Mouse (Mus musculus) thymus, postnatal 25 days (tissue): Measurements from ENCODE around the gene Capn8.

Experiments used
- DNase-seq: peaks from one replicate; pipeline ENCODE4 v3.0.0; 2022

Gene Capn8

GRCm38 (mm10) chr1:182564408-182565120, at the start of gene Capn8:
Gene Capn8, plus strand, starts transcription at chr1:182565007.
- DNase-seq, result peak; percentile 11

GRCm38 (mm10) chr1:182516758-182517676, 47.8 kb upstream of the Capn8 start, which contains the start of gene Capn2:
Gene Capn2, minus strand, starts transcription at chr1:182517608.
- peak; percentile 87 for DNase-seq

- no peak for DNase-seq
These were observed 47.2 kb upstream of the Capn8 start for GRCm38 (mm10) chr1:182517677-182518011.

- no peak for DNase-seq
These were observed 46.6 kb upstream of the Capn8 start for GRCm38 (mm10) chr1:182518143-182518680.

- DNase-seq, result no peak
These were observed 46.0 kb upstream of the Capn8 start for GRCm38 (mm10) chr1:182518811-182519210.

GRCm38 (mm10) chr1:182519341-182519740, 45.5 kb upstream of the Capn8 start:
- DNase-seq, result no peak

GRCm38 (mm10) chr1:182520091-182520937, 44.5 kb upstream of the Capn8 start:
- peak; percentile 75 for DNase-seq

GRCm38 (mm10) chr1:182520938-182521500, 43.8 kb upstream of the Capn8 start:
- DNase-seq, result no peak

GRCm38 (mm10) chr1:182522961-182523360, 41.8 kb upstream of the Capn8 start:
- no peak for DNase-seq

GRCm38 (mm10) chr1:182523692-182524091, 41.1 kb upstream of the Capn8 start:
- no peak for DNase-seq

GRCm38 (mm10) chr1:182525601-182526000, 39.2 kb upstream of the Capn8 start:
- no peak for DNase-seq

- no peak for DNase-seq
These were observed 37.5 kb upstream of the Capn8 start for GRCm38 (mm10) chr1:182527261-182527766.

- DNase-seq, result no peak
These were observed 36.6 kb upstream of the Capn8 start for GRCm38 (mm10) chr1:182527921-182528858.

GRCm38 (mm10) chr1:182533583-182533982, 31.2 kb upstream of the Capn8 start:
- no peak for DNase-seq

- DNase-seq, result no peak
These were observed 29.7 kb upstream of the Capn8 start for GRCm38 (mm10) chr1:182535080-182535481.

GRCm38 (mm10) chr1:182539023-182539940, 25.5 kb upstream of the Capn8 start:
- peak; percentile 71 for DNase-seq

GRCm38 (mm10) chr1:182542110-182542509, 22.7 kb upstream of the Capn8 start:
- DNase-seq, result no peak

- DNase-seq, result no peak
These were observed 21.7 kb upstream of the Capn8 start for GRCm38 (mm10) chr1:182543136-182543535.

- DNase-seq, result no peak
These were observed 20.9 kb upstream of the Capn8 start for GRCm38 (mm10) chr1:182543906-182544305.

GRCm38 (mm10) chr1:182550761-182551160, 14.0 kb upstream of the Capn8 start:
- DNase-seq, result no peak
